Mouse (Mus musculus) lung, adult 2 months (tissue): ENCODE measurements around the gene Vps18.

ENCODE experiments used
- CTCF ChIP-seq: fragments of 200-500 bp; IDR thresholded peaks from 2 replicates; pipeline ENCODE4 v1.5.1; 2011; ENCODE audit warnings: mild to moderate bottlenecking, low read length, control low read depth; ENCODE audit not compliant: insufficient read depth
- POLR2A ChIP-seq: fragments of 200-500 bp; IDR thresholded peaks from 2 replicates; pipeline ENCODE4 v1.6.1; 2011; ENCODE audit warnings: low read depth, mild to moderate bottlenecking, control low read depth, low read length, borderline replicate concordance; ENCODE audit errors: extremely low read depth

- no peak for TF ChIP-seq CTCF
- no peak for TF ChIP-seq POLR2A
Measured at GRCm38 (mm10) chr2:119293776-119294390, 5.3 kb downstream of the Vps18 start.
